Mouse (Mus musculus) brain, adult 2 months (tissue): ENCODE data around the gene Dab1.

Source experiments
- DNase-seq: peaks from one replicate; pipeline ENCODE4 v3.0.0; 2011; ENCODE audit warnings: low read depth, low spot score

Dab1 gene

DNA sequence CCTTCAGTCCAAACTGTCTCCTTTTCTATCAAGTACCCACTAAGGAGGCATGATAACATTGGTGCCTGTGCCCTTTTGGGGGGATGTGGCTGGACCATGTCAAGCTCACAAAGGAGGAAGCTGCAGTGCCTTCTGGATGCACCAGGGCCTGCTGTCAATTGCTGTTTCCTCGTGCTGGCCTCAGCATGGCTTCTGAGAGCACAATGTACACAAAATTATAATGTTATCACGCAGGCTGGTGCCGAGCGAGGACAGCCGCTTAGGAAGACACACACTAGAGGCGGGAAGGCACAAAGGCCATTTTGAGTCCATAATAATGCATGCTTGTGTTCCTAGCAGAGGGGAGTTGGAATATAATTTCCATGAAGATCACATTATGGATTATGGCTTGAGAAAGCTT is 81.2 kb downstream of the Dab1 start:
- no peak for DNase-seq

DNA sequence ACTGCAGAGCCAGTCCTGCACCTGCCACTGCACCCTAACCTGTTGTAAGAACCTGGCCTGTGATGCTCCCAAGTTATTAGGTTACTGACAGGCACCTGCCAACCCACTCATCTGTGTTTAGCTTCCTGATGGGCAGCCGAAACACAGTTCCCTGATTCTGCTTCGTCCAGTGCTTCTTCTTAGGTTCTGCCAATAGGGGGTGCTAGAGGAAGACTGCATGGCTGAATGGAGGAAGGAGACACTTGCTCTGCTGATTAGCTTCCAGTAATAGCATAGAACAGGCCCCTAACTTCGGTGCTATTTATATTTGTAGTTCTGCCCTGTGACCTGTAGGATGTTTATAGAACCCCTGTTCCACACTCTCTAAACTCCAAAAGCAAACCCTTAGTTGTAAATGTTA is 83.0 kb downstream of the Dab1 start:
- DNase-seq = peak; percentile 68

DNA sequence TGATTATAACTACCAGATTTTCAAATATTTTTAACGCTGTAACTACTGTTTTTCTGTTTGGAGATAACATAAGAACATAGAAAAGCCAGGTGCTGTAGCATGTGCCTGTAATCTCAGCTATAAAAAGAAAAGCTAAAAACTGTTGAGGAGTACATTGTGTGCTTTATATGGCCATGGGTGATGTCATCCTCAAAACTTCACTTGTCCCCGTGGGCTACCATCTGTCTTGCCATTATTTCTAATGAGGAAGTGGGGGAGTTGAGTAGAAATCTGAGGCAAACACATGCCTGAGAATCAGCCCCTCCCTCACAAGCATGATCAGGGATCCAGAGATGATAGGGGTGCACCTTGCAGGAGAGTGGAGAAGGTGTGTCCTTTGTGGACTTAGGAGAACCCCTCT is 85.3 kb downstream of the Dab1 start:
- peak; percentile 59 for DNase-seq

DNA sequence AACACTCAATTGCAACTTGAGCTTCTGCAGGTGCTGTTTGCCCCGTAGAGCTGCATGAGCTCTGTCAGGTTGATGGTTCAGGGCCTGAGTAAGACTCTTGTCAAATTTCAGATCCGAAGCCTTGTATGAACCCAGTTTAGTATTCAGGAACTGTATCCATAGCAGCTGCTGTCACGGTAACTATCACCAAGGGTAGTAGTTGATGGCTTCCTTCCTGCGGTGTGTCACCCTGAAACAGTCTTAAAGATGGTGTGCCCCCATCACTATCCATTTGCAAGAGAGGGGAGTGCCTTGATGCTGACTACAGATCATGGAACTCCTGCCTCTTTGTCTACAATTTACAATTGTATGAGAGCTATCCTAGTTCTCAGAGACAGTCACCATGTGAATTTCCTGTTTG is 87.3 kb downstream of the Dab1 start:
- DNase-seq = no peak

DNA sequence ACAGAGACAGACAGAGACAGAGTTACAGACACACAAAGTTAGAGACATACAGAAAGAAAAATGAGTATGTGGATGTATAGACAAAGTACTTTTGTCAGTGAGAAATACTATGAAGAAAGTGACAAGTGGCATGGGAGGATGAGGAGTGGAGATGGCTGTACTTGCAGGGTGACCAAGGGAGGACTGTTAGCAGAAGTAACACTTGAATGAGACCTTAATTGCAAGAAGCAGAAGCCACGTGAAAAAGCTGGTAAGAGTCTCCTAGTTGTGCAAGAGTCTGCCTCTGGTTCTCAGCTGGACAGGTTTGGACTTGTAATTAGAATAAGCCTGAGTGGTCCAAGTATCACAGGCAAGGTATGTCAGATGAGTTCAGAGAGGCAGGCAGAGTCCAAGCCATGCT is 88.0 kb downstream of the Dab1 start:
- DNase-seq = no peak

DNA sequence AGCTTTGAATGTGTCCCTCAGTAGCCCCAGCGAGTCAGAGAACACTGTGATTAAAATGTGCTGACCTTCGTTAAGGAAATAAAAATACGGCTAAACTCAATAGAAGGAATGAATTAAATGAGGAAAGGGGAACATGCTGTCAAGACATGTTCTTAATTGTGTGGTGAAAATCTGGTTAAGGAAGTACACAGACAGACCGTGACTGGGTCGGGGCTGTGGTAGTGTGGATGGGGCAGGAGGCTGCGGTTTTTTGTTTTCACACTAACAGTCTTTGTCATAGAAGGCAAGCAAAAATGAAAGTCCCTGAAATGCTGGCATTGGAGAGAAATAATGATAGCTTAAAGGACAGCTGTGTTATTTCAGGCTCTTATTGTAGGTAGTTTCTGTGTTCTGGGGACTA is 92.2 kb downstream of the Dab1 start:
- DNase-seq = no peak

DNA sequence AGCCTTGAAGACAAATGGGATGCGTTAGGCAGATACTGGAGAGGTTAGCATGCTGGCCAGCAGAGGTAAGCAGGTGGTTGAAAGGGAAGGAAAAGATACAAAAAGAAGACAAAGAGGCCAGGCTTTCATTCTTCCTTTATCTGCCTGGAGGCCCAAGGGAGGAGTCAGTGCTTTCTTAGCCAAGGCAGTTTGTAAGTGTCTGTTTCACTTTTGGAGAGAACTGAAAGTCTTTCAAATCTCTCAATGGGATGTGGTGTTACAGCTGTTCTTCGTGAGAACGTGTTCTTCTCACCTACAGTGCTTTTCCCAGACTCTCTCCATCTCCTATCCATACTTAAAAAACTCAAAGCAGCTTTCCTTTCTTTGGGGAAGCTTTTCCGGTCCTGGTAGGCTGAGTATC is 94.8 kb downstream of the Dab1 start:
- no peak for DNase-seq

DNA sequence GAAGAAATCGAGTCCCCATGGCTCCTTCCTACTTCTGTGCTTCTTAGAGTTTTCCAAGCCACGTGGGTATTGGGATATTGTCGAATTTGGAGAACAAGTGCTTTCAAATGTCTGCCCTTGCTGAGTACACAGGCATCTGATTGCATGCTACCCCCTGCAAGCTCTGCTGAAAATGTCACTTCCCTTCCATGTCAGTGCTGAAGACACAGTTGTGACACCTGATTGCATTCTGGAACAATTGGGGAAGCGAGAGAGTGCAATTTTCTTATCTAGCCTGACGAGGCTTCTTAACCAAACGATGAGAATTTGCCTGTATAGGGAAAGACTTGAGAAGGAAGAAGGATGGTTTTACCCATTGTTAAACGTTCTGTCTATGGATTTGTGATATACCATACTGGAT is 95.8 kb downstream of the Dab1 start:
- DNase-seq = no peak

DNA sequence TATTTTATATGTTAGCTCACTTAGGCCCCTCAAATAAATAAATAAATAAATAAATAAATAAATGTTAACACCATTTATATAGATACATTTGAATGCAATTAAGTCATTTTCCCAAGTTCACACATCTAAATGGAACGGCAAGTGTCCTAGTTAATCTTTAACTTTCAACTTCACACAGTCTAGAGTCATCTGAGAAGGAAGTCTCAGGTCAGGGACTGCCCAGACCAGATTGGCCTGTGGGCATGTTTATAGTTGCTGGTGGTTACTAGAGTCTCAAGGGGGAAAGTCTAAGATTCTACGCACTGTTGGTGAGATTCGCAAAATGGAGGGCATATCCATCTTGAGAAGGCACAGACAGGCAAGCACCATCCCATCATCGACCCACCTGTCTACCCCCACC is 96.4 kb downstream of the Dab1 start:
- DNase-seq = no peak

DNA sequence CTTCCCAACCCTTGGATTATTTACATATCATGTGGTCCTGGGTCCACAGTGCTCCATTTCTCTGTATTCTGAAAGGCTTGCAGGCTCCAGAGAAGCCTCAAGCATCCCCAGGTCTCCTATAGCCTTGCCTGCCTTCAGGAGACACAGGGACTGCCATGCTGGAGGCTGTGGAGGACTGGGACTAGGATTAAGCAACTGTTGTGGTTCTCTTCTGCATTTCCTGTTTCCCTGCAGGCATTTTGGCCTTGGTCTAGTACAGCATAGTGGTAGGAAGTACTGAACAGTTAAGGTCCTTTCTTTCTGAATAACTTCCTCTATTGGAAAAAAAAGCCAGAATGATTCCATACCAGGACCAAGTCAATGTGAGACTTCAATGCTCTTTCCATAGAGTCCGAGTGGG is 103.6 kb downstream of the Dab1 start:
- DNase-seq = no peak

DNA sequence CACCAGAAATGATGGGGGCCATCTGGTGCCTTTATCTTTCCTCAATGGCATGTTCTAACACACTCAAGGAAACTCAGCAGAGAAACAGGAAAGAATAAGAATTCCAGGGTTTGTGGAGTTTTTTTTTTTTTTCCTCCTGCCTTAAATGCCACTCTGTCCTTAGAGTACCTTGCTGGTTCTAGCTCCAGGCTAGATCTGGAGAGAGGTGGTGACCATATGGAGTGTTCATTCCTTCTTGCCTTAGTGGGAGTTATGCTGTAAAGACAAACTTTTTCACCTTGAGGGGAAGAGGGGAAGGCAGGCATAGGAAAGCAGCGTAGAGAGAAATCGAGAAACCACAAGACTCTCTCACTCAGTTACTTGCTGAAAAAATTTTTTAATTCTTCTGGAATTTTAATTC is 107.3 kb downstream of the Dab1 start:
- DNase-seq = peak; percentile 62

DNA sequence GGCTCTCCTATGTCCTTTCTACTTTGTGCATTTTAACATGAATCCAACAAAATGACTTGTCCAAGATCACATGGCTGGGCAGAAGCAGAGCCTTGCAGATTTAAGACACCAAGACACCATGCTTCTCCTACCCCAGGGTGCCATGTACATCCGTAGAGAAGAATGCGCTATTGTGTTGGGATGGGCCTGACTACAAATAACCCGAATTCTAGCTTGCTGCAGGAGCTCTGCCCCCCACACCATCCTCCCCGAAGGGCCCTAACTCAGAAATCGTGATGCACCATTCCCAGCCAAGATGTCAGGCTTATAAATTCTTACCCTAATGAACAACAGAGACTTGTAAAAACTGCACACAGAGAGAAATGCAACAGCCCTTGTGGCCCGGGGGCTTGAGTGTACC is 118.0 kb downstream of the Dab1 start:
- no peak for DNase-seq

DNA sequence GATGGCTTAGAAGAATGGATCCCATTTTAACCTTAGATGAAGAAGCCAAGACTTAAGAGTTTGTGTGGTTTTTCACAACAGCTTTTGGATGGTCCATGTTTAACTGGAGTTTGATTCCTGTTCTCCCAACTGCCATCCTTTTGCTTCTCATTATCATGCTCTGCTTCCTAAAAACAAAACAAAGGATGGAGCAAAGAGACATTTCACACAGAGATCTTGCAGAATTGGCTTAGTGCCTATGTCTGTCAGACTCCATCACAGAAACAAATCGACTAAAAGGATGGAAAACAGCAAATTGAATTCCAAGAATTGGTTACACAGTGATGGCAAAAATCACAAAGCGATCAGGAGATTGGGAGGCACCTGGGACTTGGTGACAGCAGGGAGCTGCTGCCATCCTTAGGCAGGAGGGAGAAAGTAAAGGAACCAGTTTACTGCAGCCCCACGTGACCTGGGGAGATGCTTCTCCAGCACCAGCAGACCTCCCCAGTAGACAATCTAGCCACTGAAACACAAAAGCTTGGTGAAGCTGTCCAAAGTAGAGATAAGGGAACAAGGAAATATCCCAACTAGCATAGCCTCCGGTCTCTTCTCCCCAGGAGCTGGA is 132.2 kb downstream of the Dab1 start:
- DNase-seq = peak; percentile 37

DNA sequence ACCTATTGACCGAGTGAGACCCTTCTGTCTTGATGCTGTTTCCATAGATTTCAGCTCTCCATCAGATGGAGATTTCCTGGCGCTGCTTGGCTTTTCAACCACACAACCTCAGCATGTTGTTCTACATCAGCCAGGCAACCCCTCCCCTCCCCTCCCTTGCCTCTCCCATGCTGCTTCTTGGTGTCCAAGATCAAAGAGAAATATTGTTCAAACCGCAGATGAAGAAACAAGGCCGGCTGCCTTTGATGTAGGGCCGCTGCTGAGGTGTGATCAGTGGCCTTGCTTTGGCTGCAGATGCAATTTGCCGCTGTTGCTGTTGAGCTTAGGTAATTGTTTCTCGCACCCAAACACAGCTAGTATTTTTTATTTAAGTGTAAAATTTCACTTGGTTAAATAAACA is 135.4 kb downstream of the Dab1 start:
- no peak for DNase-seq

DNA sequence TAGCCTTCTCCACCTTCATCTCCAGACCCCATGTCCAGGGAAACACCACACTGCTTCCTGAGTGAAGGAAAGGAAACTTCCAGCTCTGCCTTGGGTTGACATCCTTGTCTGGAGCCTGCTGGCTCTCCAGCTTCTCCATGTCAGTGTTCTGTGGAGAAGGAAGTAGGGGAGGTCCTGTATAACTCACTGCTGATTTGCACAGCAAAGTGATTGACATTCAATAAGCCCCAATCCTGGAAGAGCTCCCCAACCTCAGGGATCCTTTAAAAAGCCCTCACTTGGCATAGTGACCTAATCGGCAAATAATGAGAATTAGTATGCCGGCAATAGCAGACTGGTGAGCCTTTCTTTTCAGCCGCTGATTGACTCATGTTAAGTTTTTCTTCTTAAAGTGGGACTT is 138.1 kb downstream of the Dab1 start:
- DNase-seq = no peak

DNA sequence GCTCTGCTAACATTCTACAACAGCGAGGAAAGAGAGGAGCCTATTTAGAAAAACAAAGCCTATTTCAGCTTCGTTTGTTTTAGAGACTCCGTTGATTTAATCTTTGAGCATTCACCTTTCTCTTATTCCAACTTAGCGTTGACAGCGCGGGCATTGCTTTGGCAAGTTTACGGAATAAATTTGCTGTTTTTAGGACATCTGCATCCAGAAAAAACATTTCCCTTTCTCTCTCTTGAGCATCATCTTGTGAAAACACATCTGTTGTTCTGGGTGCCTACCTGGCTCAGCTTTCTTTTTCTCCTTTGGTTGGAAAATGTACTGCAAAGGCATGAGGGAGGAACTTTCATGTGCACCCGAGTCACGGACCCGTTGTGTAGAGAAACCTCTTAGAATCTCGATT is 143.3 kb downstream of the Dab1 start:
- DNase-seq = peak; percentile 58

DNA sequence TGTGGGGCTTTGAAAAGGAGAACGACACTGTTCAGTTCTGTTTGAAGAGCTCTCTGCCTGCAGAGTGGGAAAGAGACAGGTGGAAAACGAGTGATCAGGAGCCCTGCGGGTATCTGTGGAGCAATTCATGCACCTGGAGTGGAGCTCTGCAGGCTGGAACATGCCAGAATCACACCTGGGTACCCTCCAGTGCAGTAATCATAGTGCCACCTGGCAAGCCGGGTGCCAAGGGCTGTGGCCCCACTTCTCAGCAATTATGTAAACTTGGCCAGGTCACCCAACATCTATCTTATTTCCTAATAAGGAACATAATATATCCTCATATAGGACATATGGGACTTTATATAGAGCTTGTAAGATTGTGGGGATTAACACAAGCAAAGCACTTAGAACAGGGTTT is 156.6 kb downstream of the Dab1 start:
- DNase-seq = peak; percentile 28

DNA sequence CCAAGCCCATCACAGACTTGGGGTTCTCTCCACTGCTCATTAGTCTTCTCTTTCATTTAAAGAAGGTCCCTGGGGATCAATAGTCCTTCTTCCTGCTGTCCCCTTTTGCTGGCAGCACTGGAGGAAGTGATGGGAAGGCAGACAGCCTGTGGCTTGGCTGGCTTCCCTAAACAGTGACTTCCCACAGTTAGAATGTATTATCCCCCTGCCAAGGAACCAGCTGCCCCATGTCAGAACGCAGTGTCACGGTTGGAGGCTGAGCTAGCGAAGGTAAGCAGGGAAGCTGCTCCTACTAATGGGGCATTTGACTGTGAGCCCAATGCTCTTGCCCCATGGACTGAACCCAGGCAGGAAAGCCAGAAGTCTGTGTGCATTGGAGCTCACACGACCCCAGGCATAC is 162.2 kb downstream of the Dab1 start:
- DNase-seq = peak; percentile 66

DNA sequence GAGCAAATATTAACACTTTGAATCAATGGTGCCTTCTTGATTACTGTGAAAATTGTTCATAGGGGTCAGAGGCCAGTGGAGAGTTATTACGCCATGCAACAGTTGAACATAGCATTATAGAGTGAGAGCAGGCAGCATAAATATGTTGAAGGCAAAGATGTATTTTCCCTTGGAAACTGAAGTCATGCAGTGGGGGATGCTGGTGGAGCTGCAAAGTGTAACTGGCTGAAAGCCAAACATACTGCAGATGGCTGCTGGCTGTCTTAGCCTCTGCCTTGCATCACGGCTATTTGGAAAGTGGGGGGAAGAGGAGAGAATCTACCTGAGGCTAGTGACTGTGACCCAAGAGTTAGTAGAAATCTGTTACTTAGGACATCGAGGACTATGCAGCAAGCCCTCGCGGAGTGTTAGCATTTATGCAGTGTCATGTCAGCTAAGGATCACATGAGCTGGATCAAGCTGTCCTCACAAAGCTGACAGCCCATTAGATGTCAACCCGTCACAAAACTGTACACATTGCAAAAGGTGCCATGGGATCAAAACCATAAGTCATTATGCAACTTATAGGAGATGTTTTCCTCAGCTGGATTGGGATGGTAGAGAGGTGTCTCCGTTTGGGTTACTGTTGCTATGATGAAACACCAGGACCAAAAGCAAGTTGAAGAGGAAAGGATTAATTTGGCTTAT is 164.5 kb downstream of the Dab1 start:
- DNase-seq = peak; percentile 63

DNA sequence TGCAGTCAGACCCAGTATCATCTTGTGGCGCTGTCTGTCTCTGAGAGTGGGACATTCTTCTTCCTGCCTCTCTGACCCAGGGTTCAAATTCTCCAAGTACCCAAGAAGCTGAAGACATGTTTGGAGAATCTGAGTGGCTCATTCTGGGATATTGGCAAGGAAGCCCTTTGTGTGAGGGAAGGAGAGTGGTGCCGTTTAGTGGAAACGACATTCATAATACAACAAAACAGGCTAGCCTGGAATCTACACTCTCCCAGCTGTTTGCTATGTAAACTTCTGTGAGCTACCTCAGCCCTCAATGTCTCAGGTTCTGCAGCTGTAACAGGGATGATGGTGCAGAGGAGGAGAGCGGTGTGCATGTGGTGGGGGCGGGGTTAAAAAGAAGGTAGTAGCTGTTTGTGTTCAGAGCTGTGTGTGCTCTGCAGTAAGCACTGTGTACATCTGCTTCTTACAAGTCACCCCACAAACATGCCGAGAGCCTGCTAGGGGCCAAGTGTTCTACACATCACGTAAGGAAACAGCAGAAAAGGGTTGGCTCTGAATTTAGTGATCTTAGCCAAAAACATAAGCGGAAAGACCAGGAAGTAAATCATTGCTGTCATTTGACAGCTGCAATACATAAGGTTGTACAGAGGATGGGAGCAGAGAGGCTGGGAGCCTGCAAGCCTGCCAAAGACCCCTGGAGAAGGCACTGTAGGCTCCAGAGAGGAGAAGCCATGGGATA is 174.6 kb downstream of the Dab1 start:
- DNase-seq = peak; percentile 55

DNA sequence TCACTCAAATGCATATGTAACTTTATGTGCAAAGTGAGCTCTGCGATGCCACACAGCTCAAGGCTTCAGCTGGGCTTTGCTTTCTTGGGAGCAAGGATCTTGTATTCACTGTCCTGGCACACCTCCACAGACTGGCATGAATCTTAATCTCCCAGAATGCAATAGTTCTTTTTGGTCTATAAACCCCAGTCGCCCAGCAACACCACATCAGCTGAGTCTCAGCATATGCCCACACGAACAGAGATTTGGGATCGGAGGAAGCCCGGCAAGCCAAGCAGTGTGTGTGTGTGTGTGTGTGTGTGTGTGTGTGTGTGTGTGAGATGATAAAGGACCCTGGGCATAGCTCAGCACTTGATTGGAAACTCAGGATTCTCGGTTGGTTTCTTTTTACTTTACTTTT is 177.3 kb downstream of the Dab1 start:
- peak; percentile 52 for DNase-seq

DNA sequence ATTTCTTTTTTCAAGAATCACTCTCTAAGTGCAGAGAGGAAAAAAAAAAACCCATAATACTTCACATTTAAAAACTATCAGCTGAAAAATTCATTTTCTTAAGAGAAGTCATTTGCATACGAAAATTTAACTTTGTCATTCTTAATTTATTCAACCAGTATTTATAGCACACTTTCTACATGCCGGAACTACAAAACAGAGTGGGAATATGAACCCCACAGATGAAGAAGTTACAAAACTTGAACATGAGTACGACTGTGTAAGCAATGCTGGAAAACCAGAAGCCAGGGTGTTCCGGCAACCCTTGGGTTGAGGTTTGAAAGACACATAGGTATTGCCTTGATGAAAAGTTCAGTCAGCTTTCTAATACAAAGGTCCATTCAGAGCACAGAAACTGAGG is 183.3 kb downstream of the Dab1 start:
- peak; percentile 36 for DNase-seq

DNA sequence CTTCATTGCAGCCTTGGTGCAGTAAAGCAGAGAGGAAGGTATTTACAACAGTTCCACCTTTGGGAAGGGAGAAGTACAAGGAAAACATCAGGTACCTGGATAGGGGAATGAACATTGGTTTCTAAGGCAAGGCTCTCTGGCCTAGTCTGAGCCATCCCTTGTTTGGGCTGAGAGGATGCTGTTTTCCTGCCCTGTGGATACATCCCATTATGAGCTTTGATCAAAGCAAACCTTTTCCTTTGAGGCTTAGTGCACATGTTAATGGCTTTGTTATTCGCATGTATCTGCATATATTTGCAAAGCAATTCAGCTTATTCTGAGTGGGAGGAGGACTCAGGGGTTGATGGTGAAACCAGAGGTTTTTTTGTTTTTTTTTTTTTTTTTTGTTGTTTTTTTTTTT is 185.3 kb downstream of the Dab1 start:
- no peak for DNase-seq
